Mouse (Mus musculus): ENCODE data around the gene Adam17.

The Adam17 gene

DNA sequence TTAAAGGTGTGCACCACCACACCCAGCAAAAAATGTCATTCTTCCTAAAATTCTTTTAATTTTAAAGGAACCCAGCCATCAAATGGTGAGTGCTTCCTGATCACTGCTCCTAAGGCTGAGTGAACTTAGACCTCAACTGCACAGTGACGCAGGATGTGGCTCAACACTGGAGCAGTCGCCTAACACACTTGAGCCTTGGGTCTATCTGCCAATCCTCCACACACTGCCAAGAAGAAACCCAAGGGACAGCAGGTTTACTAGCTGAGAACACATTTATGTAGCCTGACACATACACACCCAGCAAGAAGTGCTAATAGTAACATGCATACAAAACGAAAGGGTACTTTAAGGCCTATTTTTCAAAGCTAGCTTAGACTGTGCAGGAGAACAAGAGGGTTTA lies 47.1 kb downstream of the Adam17 start:
- no peak for TF ChIP-seq GATA4 (IDR thresholded peaks at IDR 0.05; ENCODE audit: insufficient replicate concordance, low read length)

DNA sequence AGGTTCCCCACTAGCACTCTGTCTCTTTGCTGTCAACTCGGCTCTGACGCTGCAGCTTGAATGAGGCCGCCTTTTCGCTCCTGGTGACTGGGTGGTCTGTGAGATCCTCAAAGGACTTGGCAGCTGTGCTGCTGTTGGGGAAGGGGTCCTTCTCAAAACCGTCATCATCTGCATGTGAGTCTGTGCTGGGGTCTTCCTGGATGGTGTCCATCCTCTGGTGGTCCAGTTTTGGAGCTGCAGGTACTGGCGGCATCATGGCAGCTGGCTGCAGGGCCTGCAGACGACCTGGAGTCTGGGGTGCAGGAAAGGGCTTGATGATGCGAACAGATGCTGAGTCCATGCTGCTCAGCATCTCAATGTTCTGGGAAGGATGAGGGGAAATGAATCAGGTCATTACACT lies 48.2 kb downstream of the Adam17 start:
- TF ChIP-seq GATA4 (IDR thresholded peaks at IDR 0.05; ENCODE audit: insufficient replicate concordance, low read length) = no peak

DNA sequence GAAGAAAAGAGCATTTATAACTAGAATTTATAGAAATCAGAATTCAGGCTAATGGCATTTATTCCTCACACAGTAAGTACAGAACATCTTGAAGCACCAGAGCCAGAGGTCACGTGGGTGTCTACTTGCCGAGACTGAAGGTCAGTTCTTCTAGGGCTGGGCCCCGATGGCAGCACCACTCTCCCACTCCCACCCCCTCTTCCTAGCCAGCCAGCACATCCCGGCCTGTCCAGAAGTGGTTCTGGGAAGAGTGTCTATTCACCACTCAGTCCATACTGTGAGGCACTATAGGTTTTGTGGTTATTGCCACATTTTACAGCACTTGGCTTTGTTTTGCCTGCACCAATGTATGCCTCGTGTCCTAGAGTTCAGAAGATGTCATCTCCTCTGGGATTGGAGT lies 49.3 kb downstream of the Adam17 start:
- TF ChIP-seq GATA4 (IDR thresholded peaks at IDR 0.05; ENCODE audit: insufficient replicate concordance, low read length) = no peak

DNA sequence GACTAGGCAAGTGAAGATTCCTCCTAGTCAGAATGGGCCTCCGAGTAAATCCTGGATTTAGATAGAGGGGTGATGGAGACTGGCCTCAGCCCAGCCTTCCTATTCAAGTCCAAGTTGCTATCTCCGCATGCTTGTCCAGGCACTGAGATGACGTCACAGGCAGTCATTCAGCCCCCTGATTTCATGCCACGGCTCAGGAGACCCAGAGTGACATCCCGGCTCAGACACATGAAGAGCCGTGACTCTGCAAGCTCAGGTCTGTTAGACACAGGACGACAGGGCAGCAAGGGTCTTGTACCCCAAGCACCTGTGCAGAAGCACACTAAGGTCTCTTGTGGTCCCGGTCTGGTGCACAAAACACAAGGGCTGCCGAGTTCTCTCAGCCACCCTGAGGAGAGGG lies 50.6 kb downstream of the Adam17 start:
- TF ChIP-seq GATA4 (IDR thresholded peaks at IDR 0.05; ENCODE audit: insufficient replicate concordance, low read length) = no peak

DNA sequence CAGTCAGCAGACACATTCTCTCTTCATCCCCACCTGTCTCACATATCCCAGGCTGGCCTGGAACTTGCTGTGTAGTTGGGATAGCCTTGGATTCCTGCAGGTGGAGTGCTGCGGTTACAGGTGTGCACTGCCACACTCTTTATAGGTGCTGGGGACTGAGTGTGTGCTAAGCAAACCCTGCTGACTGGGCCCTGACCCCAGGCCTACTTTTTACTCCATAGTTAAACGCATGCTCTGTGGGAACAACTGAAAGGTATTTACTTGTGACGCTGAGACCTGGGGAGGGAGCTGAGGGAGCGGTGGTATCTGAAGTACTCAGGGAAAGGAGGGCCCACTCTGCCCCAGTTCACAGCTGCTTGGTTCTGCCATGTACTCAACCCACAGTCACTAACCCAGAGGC lies 51.1 kb downstream of the Adam17 start:
- TF ChIP-seq GATA4 (IDR thresholded peaks at IDR 0.05; ENCODE audit: insufficient replicate concordance, low read length) = no peak

DNA sequence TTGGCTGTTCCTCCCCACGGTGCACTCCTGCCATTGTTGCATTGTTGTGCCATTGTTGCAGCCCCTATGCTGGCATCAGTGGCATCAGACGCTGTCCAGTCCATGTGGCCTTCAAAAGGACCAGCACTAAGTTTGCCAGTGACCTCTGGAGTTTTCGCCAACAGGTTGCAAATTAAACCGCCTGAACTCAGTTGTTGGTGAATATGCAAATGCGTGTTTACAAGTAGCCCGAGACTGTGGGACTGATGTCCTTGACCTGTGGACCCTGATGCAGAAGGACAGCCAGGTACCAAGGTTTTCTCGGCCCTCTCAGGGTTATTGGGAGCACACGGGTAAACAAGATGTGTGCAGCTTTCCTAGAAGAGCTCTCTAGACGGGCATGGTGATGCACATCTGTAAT lies 52.3 kb downstream of the Adam17 start:
- TF ChIP-seq GATA4 (IDR thresholded peaks at IDR 0.05; ENCODE audit: insufficient replicate concordance, low read length) = no peak

DNA sequence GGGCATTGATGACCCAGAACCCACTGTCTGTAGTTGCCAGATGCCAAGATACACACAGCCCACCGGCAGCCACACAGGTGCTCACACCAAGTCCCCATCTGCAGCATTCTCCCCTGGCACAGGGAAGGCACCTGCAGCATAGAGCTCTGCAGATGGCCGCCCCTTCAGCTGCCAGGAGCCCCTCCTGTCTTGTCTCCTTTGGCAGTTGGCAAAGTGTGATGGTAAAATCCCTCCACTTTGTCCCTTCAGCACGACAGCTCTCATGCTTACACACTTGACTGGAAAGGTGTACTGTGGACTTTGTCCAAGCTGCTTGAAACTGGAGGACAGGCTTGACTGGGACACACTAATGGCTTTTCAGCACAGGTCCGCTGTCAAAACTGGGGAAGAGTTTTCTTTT lies 53.1 kb downstream of the Adam17 start:
- TF ChIP-seq GATA4 (IDR thresholded peaks at IDR 0.05; ENCODE audit: insufficient replicate concordance, low read length) = no peak

DNA sequence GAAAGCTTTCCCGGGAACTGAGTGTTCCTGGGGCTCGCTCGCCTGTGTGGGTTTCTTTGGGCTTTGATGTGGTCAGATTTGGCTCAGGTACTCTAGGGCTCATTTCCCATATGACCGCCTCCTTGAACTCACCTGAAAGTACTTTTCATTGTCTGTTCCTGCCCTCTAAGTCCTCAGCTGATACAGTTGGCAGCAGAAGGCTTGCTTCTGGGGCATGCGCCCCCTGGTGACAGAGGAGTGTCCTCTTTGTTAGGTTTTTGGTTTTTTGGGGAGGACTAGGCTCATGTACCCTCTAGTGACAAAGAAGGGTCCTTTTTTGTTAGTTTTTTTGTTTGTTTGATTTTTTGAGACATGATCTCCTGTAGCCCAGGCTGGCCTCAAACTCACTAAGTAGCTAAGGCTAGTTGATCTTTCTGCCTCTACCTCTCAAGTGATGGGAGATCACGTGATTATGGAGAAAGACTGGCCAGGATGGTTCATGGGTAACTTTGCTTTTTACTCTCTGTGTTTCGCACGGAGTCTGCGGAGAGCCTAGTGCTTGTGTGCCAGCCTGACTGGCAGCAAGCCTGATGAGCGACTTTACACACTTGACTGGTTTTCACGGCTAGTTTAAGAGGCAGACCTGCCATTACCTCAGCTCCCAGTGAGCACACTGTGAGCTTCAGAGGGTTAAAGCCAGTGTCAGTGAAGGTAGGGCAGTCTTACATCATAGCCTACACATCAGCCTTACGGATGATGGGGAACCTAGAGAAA lies 55.1 kb downstream of the Adam17 start:
- no peak for TF ChIP-seq GATA4 (IDR thresholded peaks at IDR 0.05; ENCODE audit: insufficient replicate concordance, low read length)

DNA sequence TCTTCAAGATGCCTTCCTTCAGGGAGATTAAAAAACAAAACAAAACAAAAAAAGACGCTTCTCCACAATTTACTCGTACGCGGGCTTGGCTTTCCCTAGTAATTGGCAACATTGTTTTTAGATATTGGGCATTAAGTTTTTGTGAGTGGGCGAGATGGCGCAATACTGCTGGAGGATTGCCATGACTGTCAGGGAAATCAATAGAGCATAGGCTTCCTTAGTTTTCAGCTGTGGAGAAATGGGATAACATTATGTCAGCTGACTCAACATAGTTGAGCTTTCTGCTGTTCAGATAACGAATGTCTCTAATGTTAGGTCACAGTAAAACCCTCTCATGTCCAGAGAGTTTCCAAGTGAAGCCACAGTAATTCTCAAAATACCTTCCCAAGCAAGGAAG lies 56.6 kb downstream of the Adam17 start:
- TF ChIP-seq GATA4 (IDR thresholded peaks at IDR 0.05; ENCODE audit: insufficient replicate concordance, low read length) = no peak

DNA sequence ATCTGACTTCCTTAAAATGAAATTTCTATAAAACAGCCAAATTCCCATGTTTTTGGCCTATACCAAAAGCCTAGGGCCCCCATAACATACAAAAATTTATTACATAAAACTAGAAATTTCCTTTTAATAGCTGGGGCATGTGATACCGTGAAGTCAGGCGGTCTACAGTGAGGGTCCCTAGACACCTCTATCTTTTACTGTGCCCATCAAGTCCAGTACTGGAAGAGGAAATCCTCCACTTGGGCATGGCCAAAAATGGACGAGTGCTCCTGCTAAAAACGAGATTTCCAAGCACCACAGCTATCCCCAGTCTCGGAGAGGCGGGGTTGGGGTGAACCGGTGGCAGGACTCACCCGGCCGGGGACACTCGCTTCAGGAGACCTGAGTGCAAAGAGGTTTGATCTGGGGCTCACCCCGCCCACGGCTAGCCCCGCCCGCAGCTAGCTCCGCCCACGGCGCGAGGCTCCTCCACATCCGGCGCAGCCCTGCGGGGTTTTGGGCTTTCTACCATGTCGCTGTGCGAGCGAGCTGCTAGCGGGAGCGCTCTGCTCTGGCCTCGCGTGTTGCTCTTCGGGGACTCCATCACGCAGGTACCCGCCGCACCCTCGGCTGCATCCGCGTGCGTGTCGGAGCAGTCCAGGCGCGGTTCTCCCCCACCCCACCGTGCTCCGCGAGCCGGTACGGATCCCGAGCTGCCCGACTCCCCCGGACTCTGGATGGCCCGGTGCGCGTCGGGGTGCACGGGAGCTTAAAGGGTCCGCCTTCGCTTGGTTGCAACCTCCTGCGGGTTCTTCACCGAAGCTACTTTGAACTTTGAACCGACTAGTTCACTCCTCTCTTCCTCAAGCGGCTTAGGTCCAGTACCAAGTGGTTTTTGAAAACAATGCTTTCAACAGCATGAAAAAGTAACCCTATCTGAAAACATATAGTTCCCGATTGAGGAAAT lies 57.2 kb downstream of the Adam17 start, which contains the start of gene Iah1:
Iah1 (plus strand) TSS at position 467 of the 946 bp plus-strand sequence.
- TF ChIP-seq GATA4 (IDR thresholded peaks at IDR 0.05; ENCODE audit: insufficient replicate concordance, low read length) = no peak

DNA sequence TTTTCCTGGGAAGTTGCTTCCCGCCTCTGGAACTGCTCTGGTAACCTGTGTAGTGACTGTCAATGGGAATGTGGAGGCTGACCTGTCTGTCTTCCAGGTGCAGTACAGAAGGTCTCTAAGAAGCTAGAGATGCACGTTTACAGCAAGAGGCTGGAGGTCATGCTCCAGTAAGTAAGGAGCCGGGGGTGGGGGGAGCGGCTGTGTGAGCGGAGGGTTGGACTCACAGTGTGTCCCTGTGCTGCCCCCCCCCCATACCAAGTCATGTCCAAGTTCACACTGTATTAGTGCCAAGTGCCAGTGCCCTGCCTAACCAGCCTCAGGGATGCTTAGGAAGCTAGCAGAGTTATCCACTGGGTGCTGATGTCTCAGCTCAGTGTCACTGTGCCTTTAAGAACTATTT lies 61.2 kb downstream of the Adam17 start:
- TF ChIP-seq GATA4 (IDR thresholded peaks at IDR 0.05; ENCODE audit: insufficient replicate concordance, low read length) = no peak

DNA sequence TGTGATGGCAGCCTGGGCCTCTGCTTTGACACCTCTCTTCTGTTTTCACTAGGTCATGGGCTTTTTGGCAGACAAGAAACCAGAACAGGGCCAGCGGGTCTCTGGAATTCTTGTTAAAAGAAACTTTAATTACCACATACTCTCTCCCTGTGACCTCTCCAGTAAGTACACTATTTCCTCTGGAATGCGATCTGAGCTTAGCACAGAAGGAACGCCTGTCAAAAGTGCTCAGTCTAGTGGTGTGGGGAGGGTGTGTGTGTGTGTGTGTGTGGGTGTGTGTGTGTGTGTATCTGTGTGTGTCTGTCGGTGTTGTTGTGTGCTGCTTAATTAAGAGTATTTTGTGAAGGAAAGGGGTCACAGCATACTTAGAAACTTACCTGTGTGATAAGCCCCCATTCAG lies 66.7 kb downstream of the Adam17 start:
- TF ChIP-seq GATA4 (IDR thresholded peaks at IDR 0.05; ENCODE audit: insufficient replicate concordance, low read length) = no peak

DNA sequence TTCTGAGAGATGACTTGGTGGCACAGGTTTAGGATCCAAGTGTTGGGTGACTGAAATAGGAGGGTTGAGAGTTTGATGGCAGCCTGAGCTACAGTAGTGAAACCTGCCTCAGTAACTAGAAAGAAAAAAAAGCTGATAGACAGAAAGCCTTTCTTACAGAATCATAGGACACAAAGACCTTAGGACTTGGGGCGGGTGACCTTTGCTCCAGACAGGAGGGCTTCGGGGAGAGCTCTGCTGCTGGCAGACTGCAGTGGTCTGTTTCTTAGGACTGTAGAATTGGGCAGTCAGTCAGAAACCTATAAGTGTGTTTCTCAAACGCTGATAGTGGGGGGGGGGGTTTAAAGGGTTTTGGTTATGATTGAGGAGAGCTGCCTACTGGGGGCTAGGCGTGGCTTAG lies 67.7 kb downstream of the Adam17 start:
- no peak for TF ChIP-seq GATA4 (IDR thresholded peaks at IDR 0.05; ENCODE audit: insufficient replicate concordance, low read length)

DNA sequence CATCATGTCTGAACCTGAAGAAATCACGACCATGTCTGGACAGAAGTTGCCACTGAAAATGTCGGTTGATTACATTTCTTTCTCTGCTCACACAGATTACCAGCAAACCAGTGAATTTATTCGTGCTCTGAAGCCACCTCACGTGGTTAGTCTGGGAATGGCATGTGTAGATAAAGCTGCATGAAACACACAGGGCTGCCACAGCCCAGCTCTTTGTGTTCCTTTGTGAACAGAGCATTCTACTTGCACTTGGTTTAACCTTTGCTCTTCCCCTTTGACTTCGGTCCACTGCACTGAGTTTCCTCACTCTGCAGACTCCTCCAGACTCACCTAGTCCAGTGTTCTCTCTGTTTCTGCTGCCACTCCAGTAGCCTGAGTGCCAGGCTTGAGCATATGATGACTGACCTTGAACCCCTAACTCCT lies 71.1 kb downstream of the Adam17 start:
- no peak for TF ChIP-seq GATA4 (IDR thresholded peaks at IDR 0.05; ENCODE audit: insufficient replicate concordance, low read length)

DNA sequence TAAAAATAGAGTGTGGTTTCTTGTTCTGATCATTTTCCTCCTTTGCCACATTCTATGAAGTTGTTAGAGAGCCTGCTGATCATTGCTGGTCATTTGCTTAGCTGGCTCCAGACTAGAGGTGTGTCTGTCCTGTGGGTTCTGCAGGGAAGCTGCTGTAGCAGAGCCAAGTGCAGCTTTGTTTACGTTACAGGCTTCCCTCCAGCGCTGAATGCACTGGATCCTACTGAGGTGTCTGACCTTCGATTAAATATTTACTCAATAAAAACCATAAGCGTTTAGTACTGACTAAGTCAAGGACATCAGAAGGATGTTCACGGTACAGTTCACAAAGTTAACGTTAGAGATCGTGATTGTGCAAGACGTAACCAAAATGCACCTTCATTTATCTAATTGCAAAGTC lies 71.5 kb downstream of the Adam17 start:
- no peak for TF ChIP-seq GATA4 (IDR thresholded peaks at IDR 0.05; ENCODE audit: insufficient replicate concordance, low read length)

DNA sequence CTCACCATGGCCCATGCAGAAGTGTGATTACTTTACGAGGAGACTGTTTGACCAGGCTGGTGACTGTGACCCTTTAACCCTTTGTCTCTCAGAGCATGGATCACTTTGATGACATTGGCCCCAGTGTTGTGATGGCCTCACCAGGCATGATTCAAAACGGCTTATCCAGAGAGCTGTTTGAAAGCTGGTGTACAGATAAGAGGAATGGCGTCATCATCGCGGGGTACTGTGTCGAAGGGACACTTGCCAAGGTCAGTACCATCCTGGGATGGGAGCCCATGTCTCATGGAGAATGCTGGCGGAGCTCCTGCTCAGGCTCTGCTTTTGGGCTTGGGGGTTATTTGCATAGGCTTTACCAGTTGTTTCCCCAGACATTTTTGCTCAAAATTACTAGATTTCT lies 72.1 kb downstream of the Adam17 start:
- peak; percentile 90; the same call in 1 of the 2 replicates for TF ChIP-seq GATA4 (IDR thresholded peaks at IDR 0.05; ENCODE audit: insufficient replicate concordance, low read length)

All from liver, adult (tissue).